Mouse (Mus musculus) urinary bladder, adult 2 months (tissue): ENCODE measurements around the gene Fus. TPM values are rescaled to one million over a fixed set of nuclear protein-coding genes. Genes with fewer than 3 reads are reported as not detected.
"Not testable (repeated sequence)": the region's sequence is repeated elsewhere in the genome, so short reads cannot be mapped to it uniquely, and the experiment has no call there.

Source experiments
- DNase-seq: peaks from one replicate; pipeline ENCODE4 v3.0.0; 2022; ENCODE audit warnings: low spot score
- polyA plus RNA-seq: library from polyadenylated mRNA; depleted of rRNA; stranded (reverse); fragments of >200 nt; gene quantifications from 2 replicates; pipeline ENCODE4 v1.2.3, GENCODE M21; 2012; rRNA removed

Fus gene
- 388 and 390 TPM in 2 replicates for polyA plus RNA-seq

DNA sequence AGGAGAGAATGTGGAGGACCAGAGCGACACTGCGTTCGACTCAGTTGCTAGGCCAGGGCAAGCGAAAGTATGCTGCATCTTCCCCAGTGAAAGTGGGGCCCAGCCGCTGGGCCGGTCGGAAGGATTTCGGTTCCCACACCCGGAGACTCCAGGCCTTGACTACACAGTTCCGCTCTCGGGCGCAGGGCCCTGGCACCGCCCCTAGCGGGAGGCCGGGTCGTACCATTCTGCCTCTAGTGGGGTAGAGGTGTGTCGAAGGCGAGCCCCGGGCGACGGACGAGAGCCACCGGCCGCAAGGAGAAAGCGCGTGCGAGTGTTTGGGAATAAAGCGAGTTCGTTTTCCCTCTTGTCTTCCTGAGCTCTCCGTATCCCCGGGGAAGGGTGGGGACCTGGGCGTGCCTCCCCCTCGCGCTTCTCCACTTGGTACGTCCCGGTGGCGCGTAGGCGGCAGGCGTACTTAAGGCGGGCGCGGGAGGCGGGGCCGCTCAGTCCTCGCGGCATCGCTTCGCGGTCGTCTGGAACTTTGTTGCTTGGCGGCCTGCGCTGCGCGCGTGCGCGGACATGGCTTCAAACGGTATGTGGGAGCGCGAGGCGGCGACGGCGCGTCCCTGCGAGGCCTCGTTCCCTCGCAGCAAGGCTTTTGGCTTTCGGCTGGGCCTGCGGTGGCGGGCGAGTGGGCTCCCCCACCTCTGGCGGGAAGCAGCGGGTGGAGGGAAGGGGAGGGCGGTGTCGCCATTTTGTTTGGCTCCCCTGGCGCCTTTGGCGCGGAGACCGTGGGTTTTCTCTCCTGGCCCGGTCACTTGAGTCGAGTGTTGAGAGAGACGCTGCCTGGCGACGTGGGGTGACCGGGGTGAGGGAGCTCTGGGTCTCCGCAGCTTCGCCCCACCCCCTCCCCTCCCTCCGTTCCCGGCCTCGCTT lies at the start of gene Fus:
Gene Fus, plus strand, starts transcription at position 454 of the 918 bp plus-strand sequence.
- DNase-seq: peak; percentile 100

DNA sequence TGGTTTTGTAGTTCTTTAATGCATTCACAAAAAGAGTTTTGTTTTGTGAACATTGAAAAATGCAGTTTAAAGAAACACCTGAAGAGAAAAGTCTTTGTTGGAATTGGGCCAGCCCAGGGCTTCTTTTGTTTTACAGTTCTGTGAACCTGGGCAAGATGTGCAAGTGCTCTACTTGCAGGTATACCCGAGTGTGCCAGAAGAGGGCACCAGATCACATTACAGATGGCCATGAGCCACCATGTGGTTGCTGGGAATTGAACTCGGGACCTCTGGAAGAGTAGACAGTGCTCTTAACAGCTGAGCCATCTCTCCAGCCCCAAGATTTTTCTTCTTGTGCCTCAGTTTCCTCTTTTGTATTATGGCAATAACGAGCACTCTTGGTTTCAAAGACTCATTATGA lies 49.1 kb upstream of the Fus start:
- no peak for DNase-seq

DNA sequence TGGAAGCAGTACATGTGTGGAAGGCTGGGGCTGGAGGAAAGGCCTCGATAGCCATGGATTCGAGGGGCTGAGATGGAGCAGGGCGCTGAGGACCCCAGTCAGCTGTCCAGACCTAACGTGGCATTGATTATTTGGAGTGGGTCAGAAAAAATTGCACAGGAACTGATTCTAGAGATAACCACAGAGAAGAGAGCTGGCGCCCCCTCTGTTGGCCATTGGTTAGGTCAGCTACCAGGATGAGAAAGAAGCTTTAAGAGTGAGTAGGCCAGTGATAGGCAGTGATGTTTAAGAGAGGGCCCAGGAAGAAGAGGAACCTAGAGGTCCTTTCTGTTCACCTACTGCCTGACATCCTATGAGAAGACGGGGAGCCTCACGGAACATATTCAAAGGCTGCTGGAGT lies 48.0 kb upstream of the Fus start:
- no peak for DNase-seq

DNA sequence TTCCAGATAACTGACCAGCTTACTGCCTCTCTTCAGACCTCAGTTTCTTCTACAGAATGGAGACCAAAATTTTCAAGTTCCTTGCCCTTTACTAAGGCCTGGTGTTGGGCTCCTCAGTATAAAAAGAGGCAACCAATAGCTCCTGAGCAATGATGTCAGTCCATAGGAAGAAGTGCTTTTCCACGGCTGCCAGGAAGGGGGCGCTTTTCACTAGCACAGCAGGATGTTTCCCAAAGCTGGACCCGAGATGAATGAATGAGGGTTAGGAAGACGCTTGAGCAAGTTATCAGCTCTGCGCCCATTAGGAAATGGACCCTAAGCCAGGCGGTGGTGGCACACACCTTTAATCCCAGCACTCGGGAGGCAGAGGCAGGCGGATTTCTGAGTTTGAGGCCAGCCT lies 45.7 kb upstream of the Fus start:
- DNase-seq: no peak

DNA sequence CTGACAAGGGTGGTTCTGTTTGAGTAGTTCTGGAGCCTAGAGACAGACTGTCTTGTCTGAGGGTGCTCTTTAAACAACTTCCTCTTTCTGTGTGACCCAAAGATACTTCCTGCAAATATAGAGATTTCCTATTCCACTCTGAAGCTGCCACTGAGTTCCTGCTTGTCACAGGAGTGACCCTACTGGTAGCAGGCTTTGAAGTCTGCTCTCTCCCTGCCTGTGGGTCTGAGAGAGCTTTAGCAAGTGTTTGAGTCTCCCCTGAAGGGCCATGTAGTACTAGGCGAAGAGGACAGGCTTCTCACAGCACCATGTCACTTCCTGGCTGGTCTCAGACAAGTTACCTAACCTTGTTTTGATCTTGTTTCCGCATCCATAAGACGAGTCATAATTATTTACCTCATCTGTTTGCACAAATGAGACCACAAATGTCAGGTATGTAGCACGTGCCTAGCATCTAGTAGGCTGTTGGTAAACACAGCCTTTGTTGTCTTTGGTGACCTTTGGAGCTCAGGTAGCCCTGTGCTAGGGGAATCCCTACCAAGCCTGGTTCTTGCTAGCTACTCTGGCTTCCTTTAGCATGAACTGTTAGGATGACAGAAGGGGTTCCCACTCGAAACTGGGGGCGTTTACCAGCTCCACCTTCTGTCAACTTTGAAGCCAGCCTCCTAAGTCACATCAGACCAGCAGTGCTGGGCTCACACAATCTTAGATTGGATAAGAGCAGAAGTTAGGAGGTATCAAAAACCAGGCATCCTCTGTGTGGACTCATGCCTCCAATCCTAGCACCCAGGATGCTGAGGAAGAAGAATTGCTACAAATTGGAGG lies 44.6 kb upstream of the Fus start:
- DNase-seq: no peak

DNA sequence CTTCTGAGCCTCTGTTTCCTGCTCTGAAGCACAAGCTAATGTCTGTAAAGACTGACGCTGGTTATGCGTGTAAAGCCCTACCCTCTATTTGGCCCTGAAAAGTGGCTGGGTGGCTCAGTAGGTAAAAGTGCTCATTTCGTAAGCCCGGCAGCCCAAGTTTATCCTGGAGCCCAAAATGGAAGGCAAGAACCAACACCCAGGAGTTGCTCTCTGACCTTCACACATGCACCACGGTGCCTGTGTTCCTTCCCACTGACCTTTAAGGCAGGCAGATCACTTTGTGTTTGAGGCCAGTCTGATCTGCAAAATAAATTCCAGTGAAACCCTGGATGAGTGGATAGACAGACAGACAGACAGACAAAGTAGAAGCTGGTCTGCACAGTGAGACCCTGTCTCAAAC lies 43.5 kb upstream of the Fus start:
- no peak for DNase-seq

DNA sequence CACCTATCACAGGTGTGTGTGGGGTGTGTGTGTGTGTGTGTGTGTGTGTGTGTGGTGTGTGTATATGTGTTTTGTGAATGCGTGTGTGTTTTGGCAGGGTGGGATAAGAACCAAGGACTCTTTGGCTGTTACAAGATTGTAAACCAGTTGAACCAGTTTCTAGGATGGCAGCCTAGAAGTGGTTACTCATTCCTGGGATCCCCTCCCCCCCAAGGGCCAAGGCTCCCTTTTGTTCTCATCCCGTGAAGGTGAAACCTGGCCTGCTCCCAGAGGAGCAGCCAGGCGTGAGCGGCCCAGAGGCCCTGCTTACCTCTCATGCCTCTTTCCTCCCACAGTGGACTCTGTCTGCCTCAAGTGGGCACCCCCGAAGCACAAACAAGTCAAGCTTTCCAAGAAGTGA lies 42.0 kb upstream of the Fus start:
- no peak for DNase-seq

DNA sequence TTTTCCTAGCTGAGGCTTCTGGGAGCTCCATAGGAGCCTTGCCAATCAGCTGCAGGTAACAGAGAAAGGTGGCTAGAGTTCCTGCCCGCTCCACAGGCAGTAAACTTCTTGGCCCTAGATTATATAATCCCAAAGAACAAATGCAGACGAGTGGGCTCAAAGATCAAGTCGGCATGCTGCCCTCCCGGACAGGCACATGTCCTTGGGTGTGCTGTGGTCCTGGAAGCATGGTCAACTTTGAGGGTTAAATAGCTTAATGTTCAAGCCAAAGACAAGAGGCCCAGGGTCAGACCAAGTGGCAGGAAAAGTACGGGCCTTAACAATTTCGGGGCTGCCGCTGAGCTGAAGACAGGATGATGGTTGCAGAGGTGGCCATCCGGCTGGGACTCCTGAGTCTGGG lies 41.2 kb upstream of the Fus start:
- no peak for DNase-seq

DNA sequence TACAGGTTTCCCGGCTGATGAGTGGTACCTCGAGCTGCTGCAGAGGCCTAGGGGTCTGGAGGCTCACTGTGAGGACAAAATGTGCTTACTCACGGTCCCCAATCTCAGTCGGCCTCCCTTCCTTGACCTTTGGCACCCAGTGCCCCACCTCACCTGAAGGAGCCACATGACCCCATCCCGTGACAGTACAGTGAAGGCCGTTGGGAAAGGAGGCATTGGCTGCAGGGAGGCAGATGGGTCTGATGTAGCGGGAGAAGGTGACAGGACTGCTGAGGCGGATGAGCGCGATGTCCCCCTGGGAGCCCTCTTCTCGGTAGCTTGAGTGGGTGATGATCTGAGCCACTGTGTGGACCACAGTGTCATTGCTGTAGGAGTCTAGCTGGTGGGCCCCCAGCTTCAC lies 40.4 kb upstream of the Fus start:
- DNase-seq: no peak

DNA sequence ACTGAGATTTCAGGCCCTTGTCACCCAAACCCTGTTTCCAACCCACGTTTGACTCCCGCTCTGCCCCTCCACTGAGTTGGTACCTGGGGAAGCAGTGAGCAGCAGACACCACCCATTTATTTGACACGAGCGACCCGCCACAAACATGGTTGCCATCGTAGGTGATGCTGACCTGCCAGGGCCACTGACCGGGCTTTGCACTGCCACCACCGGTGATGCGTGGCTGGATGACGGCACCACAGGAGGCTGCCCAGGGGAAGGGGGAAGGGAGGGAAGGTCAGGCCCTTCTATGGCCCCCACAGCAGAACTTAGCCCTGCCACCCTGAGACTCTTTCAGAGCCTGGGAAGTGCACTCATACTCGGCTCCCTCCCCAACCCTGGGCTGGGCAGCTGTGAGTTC lies 39.5 kb upstream of the Fus start:
- no peak for DNase-seq

DNA sequence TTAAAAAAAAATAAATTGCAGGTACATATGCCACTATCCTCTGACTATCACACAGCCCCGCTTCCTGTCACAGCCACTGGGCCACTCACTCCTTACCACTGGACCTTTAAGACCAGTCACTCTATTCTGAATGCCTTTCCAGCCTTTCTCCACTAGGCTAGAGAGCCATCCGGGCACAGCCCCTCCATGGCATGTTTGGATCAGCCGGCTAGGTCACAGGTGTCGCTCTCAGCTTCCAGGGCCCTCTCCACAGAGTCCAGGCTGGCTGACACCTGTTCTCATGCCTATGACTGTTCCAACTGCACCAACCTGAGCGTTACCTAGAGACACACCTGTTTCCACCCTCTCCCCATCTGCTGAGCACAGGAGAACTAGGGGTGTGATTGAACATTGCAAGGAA lies 38.7 kb upstream of the Fus start:
- no peak for DNase-seq

DNA sequence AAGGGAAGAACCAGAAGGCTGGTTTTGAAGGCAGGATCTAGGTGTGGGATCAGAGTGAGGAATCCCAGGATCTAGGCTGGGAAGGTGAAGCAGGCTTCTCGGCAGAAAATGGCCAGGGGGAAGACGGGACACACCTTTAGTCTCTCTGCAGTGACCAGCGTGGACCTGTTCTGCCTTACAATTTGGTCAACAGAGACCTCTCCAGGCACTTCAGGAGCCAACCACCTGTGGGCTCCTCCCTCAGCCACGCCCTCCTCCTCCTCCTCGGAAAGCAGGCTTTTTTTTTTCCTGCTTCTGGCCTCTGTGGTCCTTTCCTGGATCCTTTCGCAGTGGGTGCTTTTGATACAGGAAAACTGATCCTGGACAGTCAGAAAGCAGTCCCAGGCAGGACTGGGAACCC lies 37.3 kb upstream of the Fus start, which contains the start of gene Prss8:
Gene Prss8, minus strand, starts transcription at position 182 of the 400 bp plus-strand sequence.
- DNase-seq: no peak

DNA sequence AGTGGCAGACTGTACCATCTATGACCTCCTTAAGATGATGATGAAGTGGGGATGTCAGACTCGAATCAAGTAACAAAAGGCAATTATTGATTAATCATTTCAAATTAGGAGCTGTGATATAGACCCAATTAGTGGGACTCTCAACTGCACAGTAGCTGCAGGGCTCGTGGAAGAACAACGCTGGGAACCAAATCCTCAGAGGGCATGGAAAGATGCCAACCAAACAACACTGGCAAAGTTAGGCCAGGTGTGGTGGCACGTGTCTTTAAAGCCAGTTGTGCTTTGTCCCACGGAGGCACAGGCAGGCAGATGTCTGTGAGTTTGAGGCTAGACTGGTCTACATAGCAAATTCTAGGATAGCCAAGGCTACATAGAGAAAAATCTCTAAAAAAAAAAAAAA lies 36.6 kb upstream of the Fus start:
- DNase-seq: no peak

DNA sequence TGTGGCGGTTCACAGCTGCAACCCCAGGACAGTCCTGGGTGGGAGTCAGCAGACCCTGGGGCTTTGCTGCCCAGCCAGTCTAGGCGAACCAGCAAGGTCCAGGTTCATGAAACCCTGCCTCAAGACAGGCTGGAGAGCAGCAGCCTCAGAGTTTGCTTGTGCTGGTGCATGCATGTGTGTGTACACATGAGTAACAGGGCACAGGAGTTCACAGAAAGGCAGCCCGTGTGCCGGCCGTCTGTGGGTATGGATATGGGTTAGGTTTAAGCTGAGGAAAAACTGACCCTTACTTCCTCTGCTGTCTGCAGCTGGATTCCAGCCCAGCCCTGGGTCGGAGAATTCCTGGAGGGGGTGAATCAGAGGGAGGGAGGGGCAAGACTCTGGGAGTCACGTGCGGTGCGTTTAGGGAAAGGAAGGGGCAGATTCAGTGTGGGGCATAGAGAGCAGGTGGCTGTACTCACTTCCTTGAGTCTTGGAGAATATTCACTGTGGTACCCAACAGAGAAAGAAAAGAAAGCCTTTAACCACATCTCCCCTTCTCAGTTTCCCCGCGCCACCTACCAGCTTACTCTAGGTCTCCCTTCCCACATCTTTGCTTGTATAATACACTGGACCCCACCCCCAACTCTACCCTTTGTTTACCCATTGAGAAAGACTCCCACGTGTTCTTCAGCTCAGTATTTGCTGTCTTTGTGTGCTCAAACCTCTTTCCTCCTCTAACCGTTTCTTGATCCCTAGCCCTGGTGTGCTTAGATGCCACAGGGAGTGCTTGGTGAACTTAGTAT lies 35.7 kb upstream of the Fus start:
- no peak for DNase-seq

DNA sequence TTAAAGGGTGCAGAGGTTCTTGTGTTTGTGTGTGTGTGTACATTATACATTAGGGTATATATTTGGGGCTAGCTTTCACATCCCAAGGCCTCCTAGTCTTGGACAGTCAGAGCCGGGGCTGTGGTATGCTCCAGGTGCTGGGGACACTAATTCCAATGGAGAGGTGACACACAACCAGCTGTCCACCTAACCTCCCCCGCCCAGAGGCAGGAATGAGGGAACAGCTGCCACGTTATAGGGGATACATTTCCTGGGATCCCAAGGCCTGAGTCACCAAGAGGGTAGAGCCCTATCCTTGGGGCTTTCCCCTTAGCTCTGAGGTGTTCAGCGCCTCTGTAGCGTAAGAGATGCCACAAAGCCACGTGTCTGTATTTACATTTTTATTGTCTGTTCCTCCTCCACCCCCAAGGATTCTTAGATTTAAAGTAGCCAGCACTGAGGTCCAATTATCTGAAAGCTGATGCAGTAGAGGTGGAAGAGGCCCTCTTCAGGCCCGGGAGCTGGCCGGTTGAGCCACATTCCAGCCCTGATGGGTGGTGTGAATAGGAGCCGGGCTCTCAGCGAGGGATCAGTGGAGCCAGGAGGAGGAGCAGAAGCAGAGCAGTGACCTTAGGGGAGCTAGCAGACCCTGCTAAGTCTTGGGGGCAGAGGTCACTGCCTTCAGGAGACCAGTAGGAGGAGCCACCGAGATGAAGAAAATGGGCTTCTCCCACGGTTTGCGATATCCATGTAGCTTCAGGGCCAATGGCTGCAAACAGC lies 34.8 kb upstream of the Fus start:
- no peak for DNase-seq

DNA sequence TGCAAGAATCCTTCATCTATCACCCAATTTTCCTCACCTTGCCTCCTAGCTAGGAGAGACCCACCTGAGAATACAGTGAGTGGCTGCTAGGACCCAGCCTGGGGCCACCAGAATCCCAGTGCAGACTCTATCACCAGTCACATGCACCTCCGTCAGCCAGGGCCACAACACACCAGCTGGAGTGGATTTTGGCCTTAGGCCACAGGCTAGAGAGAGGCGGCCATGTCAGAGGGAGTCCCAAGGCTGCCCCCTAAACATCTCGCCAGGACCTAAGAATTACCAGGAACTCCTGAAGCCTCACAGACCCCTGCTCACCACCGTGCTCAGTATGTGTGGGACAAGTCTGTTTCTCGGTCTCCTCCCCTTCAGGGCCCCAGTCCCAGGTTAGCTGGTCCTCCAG lies 33.2 kb upstream of the Fus start:
- DNase-seq: no peak

DNA sequence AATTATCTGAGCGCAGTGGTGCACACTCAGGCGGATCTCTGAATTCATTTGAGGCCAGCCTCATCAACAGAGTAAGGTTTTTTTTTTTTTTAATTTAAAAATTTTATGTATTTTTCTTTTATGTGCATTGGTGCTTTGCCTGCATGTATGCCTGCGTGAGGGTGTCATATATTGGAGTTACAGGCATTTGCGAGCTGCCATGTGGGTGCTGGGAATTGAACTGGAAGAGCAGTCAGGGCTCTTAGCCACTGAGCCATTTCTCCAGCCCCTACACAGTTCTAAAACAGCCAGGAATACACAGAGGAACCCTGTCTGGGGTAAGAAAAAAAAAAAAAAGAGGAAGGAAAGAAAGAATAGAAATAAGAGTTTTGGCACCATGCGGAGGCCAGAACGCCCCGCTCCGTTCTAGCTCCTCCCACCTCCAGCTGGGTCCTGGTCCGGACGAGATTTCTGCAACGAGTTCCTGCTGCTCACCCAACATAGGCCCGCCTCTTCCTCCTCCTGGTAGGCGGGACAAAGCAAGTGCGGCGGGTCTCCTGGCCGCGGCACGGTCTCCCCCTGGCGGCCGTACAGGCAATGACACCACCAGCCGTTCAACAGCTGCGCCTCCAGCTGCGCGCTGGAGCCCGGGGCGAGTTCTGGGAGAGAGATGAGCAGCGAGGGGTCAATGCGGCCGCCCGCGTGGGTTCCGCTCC lies 32.1 kb upstream of the Fus start:
- peak; percentile 90 for DNase-seq

DNA sequence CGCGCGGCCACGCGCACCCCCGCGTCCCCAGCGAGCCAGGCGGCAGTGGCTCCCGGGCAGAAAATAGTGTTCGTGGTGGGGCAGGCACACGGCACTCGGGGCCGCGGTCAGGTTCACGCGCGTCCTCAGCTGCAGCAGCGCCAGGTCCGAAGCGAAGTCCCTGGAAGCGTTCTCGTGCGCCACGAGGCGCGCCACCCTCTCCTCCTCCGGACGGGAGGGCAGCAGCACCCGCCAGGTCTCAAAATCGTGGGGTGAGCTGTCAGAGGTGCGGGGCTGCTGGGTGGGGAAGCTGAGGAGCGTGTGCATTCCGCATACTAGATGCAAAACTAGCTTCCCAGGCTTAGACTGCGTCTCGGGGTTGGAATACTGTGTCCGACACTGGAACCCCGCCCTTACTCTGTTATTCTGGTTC lies 31.5 kb upstream of the Fus start:
- no peak for DNase-seq

DNA sequence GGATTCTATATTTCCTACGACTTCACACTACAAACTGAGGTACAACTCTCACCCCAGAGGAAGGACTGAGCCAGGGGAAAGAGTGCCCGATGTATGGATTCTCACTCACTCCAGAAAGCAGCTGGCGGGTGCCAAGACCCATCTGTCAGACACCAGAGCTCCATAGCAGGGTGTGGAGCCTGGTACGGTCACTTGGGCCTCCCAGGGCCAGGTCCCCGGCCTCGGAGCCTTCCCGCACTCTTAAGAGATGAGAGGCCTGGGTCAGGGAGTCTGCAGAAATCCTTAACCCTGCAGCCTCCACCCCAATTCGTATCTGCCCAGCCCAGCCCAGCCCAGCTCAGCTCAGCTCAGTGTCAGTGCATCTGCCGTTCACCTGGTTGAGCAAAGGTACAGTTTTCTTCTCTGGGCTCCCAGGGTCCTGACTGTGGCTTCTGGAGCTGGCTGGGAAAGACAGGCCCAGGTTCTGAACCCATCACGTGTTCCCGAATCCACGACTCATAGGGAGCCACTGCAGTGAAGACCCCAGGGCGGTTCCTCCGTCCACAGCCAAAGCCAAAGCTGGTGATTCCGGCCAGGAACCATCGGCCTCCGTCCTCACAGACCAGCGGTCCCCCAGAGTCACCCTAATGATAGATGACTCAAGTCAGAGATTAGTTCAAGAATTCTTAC lies 30.9 kb upstream of the Fus start:
- no peak for DNase-seq

DNA sequence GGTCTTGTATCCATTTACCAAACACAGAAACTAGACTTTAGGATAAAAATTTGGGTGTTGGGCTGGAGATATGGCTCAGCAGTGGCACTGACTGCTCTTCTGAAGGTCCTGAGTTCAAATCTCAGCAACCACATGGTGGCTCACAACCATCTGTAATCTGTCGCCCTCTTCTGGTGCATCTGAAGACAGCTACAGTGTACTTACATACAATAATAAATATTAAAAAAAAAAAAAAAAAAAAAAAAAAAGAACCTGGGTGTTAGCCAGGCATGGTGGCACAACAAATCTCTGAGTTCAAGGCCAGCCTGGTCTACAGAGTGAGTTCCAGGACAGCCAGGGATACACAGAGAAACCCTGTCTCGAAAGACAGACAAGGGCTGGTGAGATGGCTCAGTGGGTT lies 25.2 kb upstream of the Fus start:
- not testable (repeated sequence) for DNase-seq
